Mouse (Mus musculus) liver, postnatal 0 days (tissue): ENCODE data around the gene E330009J07Rik.

Source experiments
- CTCF ChIP-seq: sonication (generic); IDR thresholded peaks from 2 replicates; pipeline ENCODE4 v1.5.1; 2016; ENCODE audit warnings: antibody characterized with exemption, low read depth
- EP300 ChIP-seq: IDR thresholded peaks from 2 replicates; pipeline ENCODE4 v1.6.1; 2016; ENCODE audit warnings: antibody characterized with exemption, low read depth, mild to moderate bottlenecking

- no peak for TF ChIP-seq CTCF
- no peak for TF ChIP-seq EP300
These were observed 5.3 kb upstream of the E330009J07Rik start for GRCm38 (mm10) chr6:40441276-40441675.
